Mouse (Mus musculus) spleen, adult 2 months (tissue): ENCODE measurements around the gene Lexm.

ENCODE experiments used
- CTCF ChIP-seq: fragments of 200-500 bp; IDR thresholded peaks from 2 replicates; pipeline ENCODE4 v1.5.1; 2011; ENCODE audit warnings: mild to moderate bottlenecking, inconsistent platforms; ENCODE audit not compliant: insufficient read depth, insufficient read length, insufficient replicate concordance; ENCODE audit errors: extremely low read depth
- POLR2A ChIP-seq: fragments of 200-500 bp; IDR thresholded peaks from 2 replicates; pipeline ENCODE4 v1.6.1; 2011; ENCODE audit warnings: low read depth, low read length, inconsistent platforms

- TF ChIP-seq CTCF (no peak), POLR2A (no peak)
These were observed 48.2 kb upstream of the Lexm start for GRCm38 (mm10) chr4:106665269-106665668.
